Mouse (Mus musculus) midbrain, embryonic 16.5 days (tissue): ENCODE measurements around the gene Cacnb2. TPM values are rescaled to one million over a fixed set of nuclear protein-coding genes. Genes with fewer than 3 reads are reported as not detected.
A peak's percentile ranks its signal among the peaks of the same experiment; 100 is the strongest.

Experiments used
- ATAC-seq: fragments of 200-750 bp; cut with Nextera tagmentation; 2 replicates; pipeline ENCODE4 v1.8.0; 2017; ENCODE audit warnings: moderate TSS enrichment
- H3K27ac ChIP-seq: fragments of 300-500 bp; sonication (generic); 2 replicates; pipeline ENCODE4 v1.5.1; 2014; ENCODE audit warnings: mild to moderate bottlenecking, low read length, mixed read lengths
- H3K27me3 ChIP-seq: fragments of 300-500 bp; sonication (generic); 2 replicates; pipeline ENCODE4 v1.6.1; 2014; ENCODE audit warnings: low read depth, low read length, mixed read lengths; ENCODE audit not compliant: control insufficient read depth, insufficient read depth
- H3K36me3 ChIP-seq: fragments of 300-500 bp; sonication (generic); 2 replicates; pipeline ENCODE4 v1.6.1; 2014; ENCODE audit warnings: mild to moderate bottlenecking, low read length, moderate library complexity, mixed read lengths; ENCODE audit not compliant: control insufficient read depth, insufficient read depth
- H3K4me1 ChIP-seq: fragments of 300-500 bp; sonication (generic); 2 replicates; pipeline ENCODE4 v1.6.1; 2014; ENCODE audit warnings: mild to moderate bottlenecking, low read length, mixed read lengths; ENCODE audit not compliant: control insufficient read depth, insufficient read depth
- H3K4me2 ChIP-seq: fragments of 300-500 bp; sonication (generic); 2 replicates; pipeline ENCODE4 v1.6.1; 2014; ENCODE audit warnings: mild to moderate bottlenecking, low read length, mixed read lengths
- H3K4me3 ChIP-seq: fragments of 300-500 bp; sonication (generic); 2 replicates; pipeline ENCODE4 v1.5.1; 2014; ENCODE audit warnings: low read depth, mild to moderate bottlenecking, low read length, moderate library complexity, mixed read lengths
- H3K9ac ChIP-seq: fragments of 300-500 bp; sonication (generic); 2 replicates; pipeline ENCODE4 v1.6.1; 2014; ENCODE audit warnings: low read depth, low read length, mixed read lengths
- H3K9me3 ChIP-seq: fragments of 300-500 bp; sonication (generic); replicated peaks from 2 replicates; pipeline ENCODE4 v1.6.1; 2014; ENCODE audit warnings: mild to moderate bottlenecking, low read length, mixed read lengths; ENCODE audit not compliant: control insufficient read depth, poor library complexity, severe bottlenecking
- WGBS: fragments of 180-500 bp; shearing (Covaris S2); extraction: QIAGEN DNeasy Blood & Tissue Kit; methylation state at CpG from one replicate; pipeline ENCODE4 v1.1.7; 2014; 5-methylcytosine and 5-hydroxymethylcytosine counted together
- polyA plus RNA-seq: library from polyadenylated mRNA; unstranded; fragments of >200 nt; fragmentation: Nextera tagmentation; extraction: Ambion mirVana; gene quantifications from 2 replicates; pipeline ENCODE4 v1.2.1, GENCODE M21; 2015

The Cacnb2 gene
- polyA plus RNA-seq, 1 experiment from 2014 or later: 8.9 TPM

DNA sequence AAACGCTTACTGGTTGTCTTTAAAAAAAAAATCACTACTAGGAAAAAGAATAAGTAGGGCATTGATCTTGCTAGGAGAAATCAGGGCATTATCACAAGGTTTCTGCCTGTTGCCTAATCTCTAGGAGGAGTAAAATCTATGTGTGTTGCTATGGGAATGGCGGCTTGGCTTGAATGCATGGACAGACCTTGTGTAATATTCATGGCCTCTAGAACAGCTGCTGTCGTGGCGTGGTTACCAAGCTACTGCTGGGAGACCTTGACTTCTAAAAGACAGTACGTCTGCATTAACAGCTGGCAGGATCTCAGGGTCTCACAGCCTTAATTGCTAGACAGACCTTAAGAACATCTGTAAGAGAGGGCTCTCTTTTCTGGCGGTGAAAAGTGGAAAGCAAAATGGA is 272.7 kb downstream of the Cacnb2 start:
- peak overlapping the region; percentile 61 for H3K4me2 ChIP-seq
- no peaks in the 10 kb centered on the region for H3K9me3 ChIP-seq
- peak overlapping the region; percentile 23; the same call in 1 of the 2 replicates for H3K27ac ChIP-seq
- no peaks in the 10 kb centered on the region for H3K36me3 ChIP-seq
- WGBS: 28% methylated on average over 6 of the region's 6 CpGs
- H3K9ac ChIP-seq: 0 out of 2 replicates have a peak overlapping the region, but pooled peaks have one; percentile 4
- H3K27me3 ChIP-seq: no peaks in the 10 kb centered on the region
- peak overlapping the region; percentile 38 for H3K4me3 ChIP-seq
- H3K4me1 ChIP-seq: peaks cover 7% of the 10 kb centered on the region
- ATAC-seq: peak; percentile 55

DNA sequence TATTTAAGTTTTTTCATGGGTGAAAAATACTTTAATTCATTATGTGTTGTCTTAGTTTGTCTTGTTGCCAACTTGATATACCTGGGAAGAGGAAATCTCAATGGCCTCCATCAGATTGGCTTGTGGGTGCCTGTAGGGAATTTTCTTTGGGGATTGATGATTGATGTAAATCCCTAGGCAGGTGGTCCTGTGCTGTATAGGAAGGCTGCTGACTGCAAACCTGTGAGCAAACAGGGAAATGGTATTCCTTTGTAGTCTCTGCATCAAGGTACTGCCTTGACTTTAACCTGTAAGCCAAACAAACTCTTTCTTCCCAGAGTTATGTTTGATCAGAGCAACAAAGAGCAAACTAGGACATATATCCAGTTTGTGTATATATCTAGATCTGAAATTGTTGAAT is 276.1 kb downstream of the Cacnb2 start:
- Histone ChIP-seq H3K4me2 (no peak overlapping the region), H3K4me3 (no peak overlapping the region), H3K9ac (no peak overlapping the region), H3K27ac (no peak overlapping the region), H3K27me3 (no peaks in the 10 kb centered on the region), H3K4me1 (peaks cover 7% of the 10 kb centered on the region), H3K9me3 (no peaks in the 10 kb centered on the region), H3K36me3 (no peaks in the 10 kb centered on the region)
- ATAC-seq: no peak

DNA sequence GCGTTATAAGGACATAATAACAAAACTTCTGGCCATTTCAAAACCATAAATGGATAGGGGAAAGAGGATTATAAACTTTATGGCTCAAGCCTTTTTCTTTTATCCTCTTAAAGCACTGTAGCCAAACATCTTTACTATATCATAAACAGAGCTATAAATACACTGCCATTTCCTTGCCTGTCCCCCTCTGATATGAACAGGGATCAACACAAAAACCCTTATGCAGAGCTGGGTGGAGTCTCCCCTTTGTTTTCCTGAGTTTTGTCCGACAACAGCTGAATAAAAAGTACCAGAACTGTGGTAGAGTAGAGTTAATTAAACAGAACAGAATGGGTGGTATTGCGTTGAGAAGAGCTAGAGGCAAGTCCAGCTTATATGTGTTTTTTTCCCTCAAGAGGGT is 280.6 kb downstream of the Cacnb2 start:
- ATAC-seq: no peak
- Histone ChIP-seq H3K36me3 (no peaks in the 10 kb centered on the region), H3K9me3 (no peaks in the 10 kb centered on the region), H3K4me2 (no peak overlapping the region), H3K27me3 (no peaks in the 10 kb centered on the region), H3K9ac (no peak overlapping the region), H3K4me1 (no peaks in the 10 kb centered on the region), H3K27ac (no peak overlapping the region), H3K4me3 (no peak overlapping the region)
- 75% methylated on average over 3 of the region's 3 CpGs for WGBS

DNA sequence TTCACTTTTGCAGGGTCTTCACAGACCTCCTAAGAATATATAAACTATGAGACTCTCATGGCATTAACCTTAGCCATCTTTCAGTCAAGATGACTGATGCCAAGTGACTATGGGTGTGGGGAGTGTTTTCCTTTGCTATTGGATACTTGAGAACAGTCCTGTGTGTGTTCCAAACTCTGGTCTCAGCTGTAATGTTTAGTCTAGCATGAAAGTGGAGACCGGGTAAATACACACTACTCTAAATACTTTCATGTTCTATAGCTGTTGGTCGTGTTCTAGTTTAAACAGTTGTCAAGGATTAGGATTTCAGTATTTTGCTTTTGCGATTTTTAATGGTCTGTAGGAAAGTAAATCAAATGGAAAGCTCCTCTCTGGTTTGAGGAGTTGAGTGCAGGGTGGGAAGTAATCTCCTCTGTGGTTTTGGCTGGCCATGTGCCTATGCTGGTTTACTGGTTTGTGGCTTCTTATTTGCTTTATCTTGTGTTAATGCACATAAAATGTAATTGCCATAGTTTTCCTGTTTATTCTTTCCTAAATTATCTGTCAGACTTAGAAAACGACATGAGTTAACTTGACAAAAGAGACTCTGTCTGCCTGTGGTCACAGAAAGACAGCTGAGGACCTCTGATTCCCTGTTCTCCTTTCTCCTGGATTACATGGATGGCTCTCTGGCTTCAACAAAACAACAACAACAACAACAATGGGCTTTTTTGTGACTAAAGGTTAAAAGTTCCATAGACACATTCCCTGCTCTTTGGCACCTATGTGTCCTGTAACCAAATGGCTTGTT is 285.7 kb downstream of the Cacnb2 start:
- Histone ChIP-seq H3K4me2 (no peak overlapping the region), H3K9ac (no peak overlapping the region), H3K4me1 (no peaks in the 10 kb centered on the region), H3K27me3 (no peaks in the 10 kb centered on the region), H3K27ac (no peak overlapping the region), H3K36me3 (no peaks in the 10 kb centered on the region), H3K9me3 (no peaks in the 10 kb centered on the region), H3K4me3 (no peak overlapping the region)
- ATAC-seq: no peak
- 76% methylated on average over 4 of the region's 4 CpGs for WGBS

DNA sequence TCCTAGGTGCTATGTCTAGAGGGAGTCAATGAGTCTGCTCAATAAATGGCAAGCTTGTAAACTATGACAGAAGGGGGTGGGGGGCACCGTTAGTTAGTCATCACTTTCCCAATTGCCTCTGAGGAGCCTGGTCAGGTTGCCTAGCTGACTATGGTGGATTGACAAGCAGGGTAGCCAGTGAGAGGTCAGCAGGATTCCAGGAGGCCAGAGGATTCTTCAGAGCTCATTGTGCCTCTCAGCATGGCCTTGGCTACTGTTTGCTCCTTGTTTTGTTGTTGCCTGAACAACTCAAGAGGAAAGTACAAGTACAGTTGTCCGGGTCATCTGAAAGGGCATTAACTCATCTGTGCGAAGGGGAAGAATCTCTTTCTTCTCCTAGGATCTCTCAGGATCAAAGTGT is 300.9 kb downstream of the Cacnb2 start:
- no peak overlapping the region for H3K27ac ChIP-seq
- no peak overlapping the region for H3K4me2 ChIP-seq
- 29% methylated on average over 3 of the region's 3 CpGs for WGBS
- H3K4me1 ChIP-seq: peaks cover 11% of the 10 kb centered on the region
- no peaks in the 10 kb centered on the region for H3K36me3 ChIP-seq
- no peak for ATAC-seq
- H3K4me3 ChIP-seq: no peak overlapping the region
- H3K27me3 ChIP-seq: no peaks in the 10 kb centered on the region
- H3K9ac ChIP-seq: no peak overlapping the region
- H3K9me3 ChIP-seq: no peaks in the 10 kb centered on the region

DNA sequence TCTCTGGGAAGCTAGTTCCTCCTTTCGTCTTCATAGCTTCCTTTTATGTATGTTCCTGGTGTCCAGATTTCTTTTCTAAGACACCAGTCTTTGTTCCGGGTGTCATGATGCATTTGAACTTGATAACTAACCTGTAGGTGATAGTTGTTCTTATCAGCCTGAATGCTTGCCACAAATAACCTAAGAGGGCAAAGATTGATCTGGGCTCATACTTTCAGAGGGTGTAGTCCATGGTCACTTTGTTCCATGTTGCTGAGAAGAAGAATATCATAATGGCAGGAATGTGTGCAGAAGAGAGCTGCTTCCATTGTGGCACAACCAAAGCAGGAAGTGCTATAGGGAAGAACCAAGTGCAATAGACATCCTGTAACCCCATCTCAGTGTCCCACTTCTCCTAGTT is 302.0 kb downstream of the Cacnb2 start:
- Histone ChIP-seq H3K27me3 (no peaks in the 10 kb centered on the region), H3K36me3 (no peaks in the 10 kb centered on the region), H3K9me3 (no peaks in the 10 kb centered on the region), H3K27ac (no peak overlapping the region), H3K4me3 (no peak overlapping the region), H3K4me1 (peaks cover 11% of the 10 kb centered on the region), H3K9ac (no peak overlapping the region), H3K4me2 (no peak overlapping the region)
- 90% methylated on average over 2 of the region's 2 CpGs for WGBS
- ATAC-seq: no peak

DNA sequence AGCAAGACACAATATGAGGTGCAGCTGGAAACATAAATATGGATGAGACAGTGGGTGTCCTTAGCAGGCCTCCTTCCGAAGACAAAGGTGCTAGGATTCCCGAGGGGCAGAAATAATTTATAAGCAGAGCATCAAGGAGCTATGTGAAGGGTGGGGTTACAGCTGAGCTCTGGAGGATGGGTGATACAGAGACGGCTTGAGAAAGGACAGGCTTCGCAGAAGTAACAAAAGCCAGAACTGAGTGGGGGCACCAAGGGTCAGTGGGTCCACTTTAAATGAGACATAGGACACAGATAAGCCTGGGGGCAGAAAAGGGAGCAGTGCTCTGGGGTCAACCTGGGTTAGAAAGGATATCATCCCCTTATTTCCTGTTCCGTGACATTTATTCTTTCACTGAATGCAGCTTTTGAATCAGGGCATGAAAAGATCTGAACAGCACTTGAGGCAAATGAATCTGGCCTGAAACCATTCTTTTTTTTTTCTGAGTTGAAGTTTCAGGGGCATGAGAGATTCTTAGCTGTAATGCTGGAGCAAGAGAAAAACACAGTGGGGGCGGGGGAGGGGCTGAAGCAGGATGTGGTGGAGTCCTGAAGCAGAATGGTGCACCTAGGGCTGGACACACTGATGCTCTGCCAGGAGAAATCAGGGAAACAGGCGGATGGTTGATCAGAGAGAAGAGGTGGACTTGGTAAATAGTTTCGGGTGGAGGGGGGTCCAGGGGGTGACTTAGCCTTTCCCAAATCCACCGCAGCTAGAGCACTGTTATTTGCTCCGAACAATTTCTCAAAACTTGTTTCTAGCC is 304.4 kb downstream of the Cacnb2 start:
- ATAC-seq: 0 out of 2 replicates have a peak, but pooled peaks have one; percentile 71
- WGBS: 13% methylated on average over 10 of the region's 10 CpGs

DNA sequence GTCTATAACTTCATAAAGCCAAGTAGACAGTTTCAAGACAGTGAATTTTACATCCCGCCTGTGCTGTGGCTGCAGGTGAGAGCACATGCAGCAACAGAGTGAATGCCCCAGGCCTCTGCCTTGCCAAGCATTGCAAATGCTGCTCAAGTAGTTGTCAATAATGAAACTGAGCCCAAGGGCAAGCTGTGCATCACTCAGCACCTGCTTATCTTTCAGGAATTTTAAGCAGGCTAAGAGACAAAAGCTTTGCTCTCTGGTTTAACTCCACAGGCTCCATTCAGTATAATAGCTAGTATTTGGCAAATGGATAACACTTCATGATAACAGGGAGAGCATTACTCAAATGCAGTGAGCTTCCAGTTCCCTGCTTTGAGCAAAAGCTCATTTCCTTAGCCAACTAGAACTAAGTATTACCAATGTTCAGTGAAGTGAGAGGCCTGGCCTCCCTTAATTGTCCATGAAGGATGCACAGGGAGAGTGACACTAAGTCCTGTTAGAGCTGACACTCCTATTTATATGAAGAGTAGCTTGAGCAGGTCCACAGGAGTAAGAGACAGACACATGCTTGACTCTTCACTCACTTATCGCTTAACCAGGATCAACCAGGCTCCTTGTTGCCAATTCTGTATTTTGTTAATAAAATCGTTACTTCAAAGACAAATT is 314.8 kb downstream of the Cacnb2 start:
- H3K9ac ChIP-seq: no peak overlapping the region
- no peak overlapping the region for H3K4me2 ChIP-seq
- ATAC-seq: peak; percentile 97
- H3K27me3 ChIP-seq: no peaks in the 10 kb centered on the region
- no peak overlapping the region for H3K4me3 ChIP-seq
- H3K36me3 ChIP-seq: no peaks in the 10 kb centered on the region
- H3K9me3 ChIP-seq: no peaks in the 10 kb centered on the region
- peak overlapping the region; percentile 52 for H3K27ac ChIP-seq
- H3K4me1 ChIP-seq: peaks cover 10% of the 10 kb centered on the region
- WGBS: 42% methylated on average over 3 of the region's 3 CpGs

More for the DNA sequence above, 304.4 kb downstream of the Cacnb2 start:
- no peak overlapping the region for H3K27ac ChIP-seq
- H3K4me3 ChIP-seq: no peak overlapping the region
- no peaks in the 10 kb centered on the region for H3K36me3 ChIP-seq
- no peak overlapping the region for H3K4me2 ChIP-seq
- no peaks in the 10 kb centered on the region for H3K27me3 ChIP-seq
- no peak overlapping the region for H3K9ac ChIP-seq
- no peaks in the 10 kb centered on the region for H3K9me3 ChIP-seq
- H3K4me1 ChIP-seq: peaks cover 11% of the 10 kb centered on the region
